Mouse (Mus musculus) cerebellum, adult 2 months (tissue): Measurements from ENCODE around the gene Klhl42.

Experiments
- CTCF ChIP-seq: fragments of 200-500 bp; IDR thresholded peaks from 2 replicates; pipeline ENCODE4 v1.5.1; 2011; ENCODE audit warnings: low read depth, mild to moderate bottlenecking, control low read depth, low read length, moderate library complexity, borderline replicate concordance; ENCODE audit not compliant: insufficient read depth
- POLR2A ChIP-seq: fragments of 200-500 bp; IDR thresholded peaks from 2 replicates; pipeline ENCODE4 v1.6.1; 2011; ENCODE audit warnings: low read length, control low read depth, borderline replicate concordance; ENCODE audit not compliant: insufficient read depth

DNA sequence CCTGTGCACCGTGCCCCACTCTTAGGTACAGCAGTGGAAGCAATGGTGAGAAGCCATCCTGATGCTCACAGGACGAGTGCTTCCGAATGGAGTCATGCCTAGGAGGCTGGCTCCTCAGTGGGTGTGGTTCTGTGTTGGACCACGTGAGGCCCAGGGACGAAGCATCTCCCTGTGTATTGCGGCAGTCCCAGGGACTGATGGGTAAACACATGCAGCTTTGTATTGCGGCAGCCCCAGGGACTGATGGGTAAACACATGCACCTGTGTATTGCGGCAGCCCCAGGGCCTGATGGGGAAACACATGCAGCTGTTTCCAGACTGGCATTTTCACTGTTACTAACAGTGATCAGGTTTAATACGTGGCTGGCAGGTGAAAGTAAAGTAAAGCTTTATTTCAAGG, 29.5 kb upstream of the Klhl42 start:
- TF ChIP-seq CTCF: no peak
- no peak for TF ChIP-seq POLR2A
